Mouse (Mus musculus): ENCODE results near the gene Phf21b.

Gene Phf21b

GRCm38 (mm10) chr15:84846216-84846615, 9.6 kb downstream of the Phf21b start:
- DNase-seq (ENCODE audit: low spot score in 2 of 2) = no peak

- no peak for DNase-seq (ENCODE audit: low spot score in 2 of 2)
These were observed 11.0 kb downstream of the Phf21b start for GRCm38 (mm10) chr15:84844831-84845230.

GRCm38 (mm10) chr15:84843034-84843433, 12.8 kb downstream of the Phf21b start:
- DNase-seq (ENCODE audit: low spot score in 2 of 2) = no peak

- peak; percentile 31 to 39 for DNase-seq (ENCODE audit: low spot score in 2 of 2)
These were observed 13.7 kb downstream of the Phf21b start for GRCm38 (mm10) chr15:84841925-84842821.

- no peak for DNase-seq (ENCODE audit: low spot score in 2 of 2)
These were observed 15.3 kb downstream of the Phf21b start for GRCm38 (mm10) chr15:84840560-84840959.

GRCm38 (mm10) chr15:84839521-84839920, 16.3 kb downstream of the Phf21b start:
- DNase-seq (ENCODE audit: low spot score in 2 of 2) = no peak

GRCm38 (mm10) chr15:84837896-84838295, 18.0 kb downstream of the Phf21b start:
- DNase-seq (ENCODE audit: low spot score in 2 of 2) = no peak

GRCm38 (mm10) chr15:84829416-84829815, 26.4 kb downstream of the Phf21b start:
- DNase-seq (ENCODE audit: low spot score in 2 of 2) = peak; percentile 77 to 80

GRCm38 (mm10) chr15:84828603-84829002, 27.2 kb downstream of the Phf21b start:
- no peak for DNase-seq (ENCODE audit: low spot score in 2 of 2)

GRCm38 (mm10) chr15:84823086-84823485, 32.8 kb downstream of the Phf21b start:
- DNase-seq (ENCODE audit: low spot score in 2 of 2) = no peak

GRCm38 (mm10) chr15:84820811-84821210, 35.0 kb downstream of the Phf21b start:
- peak in 1 of 2 experiments; percentile 41 for DNase-seq (ENCODE audit: low spot score in 2 of 2)

- DNase-seq (ENCODE audit: low spot score in 2 of 2) = peak; percentile 50 to 60
These were observed 37.6 kb downstream of the Phf21b start for GRCm38 (mm10) chr15:84818284-84818683.

- no peak for DNase-seq (ENCODE audit: low spot score in 2 of 2)
These were observed 38.3 kb downstream of the Phf21b start for GRCm38 (mm10) chr15:84817589-84817988.

- peak; percentile 58 to 60 for DNase-seq (ENCODE audit: low spot score in 2 of 2)
These were observed 40.7 kb downstream of the Phf21b start for GRCm38 (mm10) chr15:84815171-84815570.

- DNase-seq (ENCODE audit: low spot score in 2 of 2) = peak; percentile 70 to 81
These were observed 43.0 kb downstream of the Phf21b start for GRCm38 (mm10) chr15:84812831-84813357.

- DNase-seq (ENCODE audit: low spot score in 2 of 2) = no peak
These were observed 44.7 kb downstream of the Phf21b start for GRCm38 (mm10) chr15:84811126-84811525.

- DNase-seq (ENCODE audit: low spot score in 2 of 2) = no peak
These were observed 46.4 kb downstream of the Phf21b start for GRCm38 (mm10) chr15:84809275-84809952.

- peak; percentile 43 to 70 for DNase-seq (ENCODE audit: low spot score in 2 of 2)
These were observed 52.2 kb downstream of the Phf21b start for GRCm38 (mm10) chr15:84803685-84804084.

- peak; percentile 49 to 71 for DNase-seq (ENCODE audit: low spot score in 2 of 2)
These were observed 55.7 kb downstream of the Phf21b start for GRCm38 (mm10) chr15:84800132-84800531.

- no peak for DNase-seq (ENCODE audit: low spot score in 2 of 2)
These were observed 62.2 kb downstream of the Phf21b start for GRCm38 (mm10) chr15:84793649-84794048.

GRCm38 (mm10) chr15:84787161-84787560, 68.7 kb downstream of the Phf21b start:
- no peak for DNase-seq (ENCODE audit: low spot score in 2 of 2)

- no peak for DNase-seq (ENCODE audit: low spot score in 2 of 2)
These were observed 71.0 kb downstream of the Phf21b start for GRCm38 (mm10) chr15:84784812-84785211.

GRCm38 (mm10) chr15:84778587-84778986, 77.3 kb downstream of the Phf21b start:
- no peak for DNase-seq (ENCODE audit: low spot score in 2 of 2)
